ENCODE assay signal across 16 mouse cellular contexts in genomic region chr2:152716241-152716772, GRCm38 (mm10). TPM values are rescaled to one million over a fixed set of nuclear protein-coding genes. Genes with fewer than 3 reads are reported as not detected.
DNase-seq lines count a peak whose midpoint lies in the region; ATAC-seq and TF ChIP-seq lines count a peak whose summit lies in the region.
"Had no signal": no experiment of that assay in that cellular context is flagged by ENCODE, and none has a peak within 500 bp of the region (broad histone marks: within the 10 kb centered on the region; RNA-seq: fewer than 3 reads in every experiment).

No protein-coding gene starts in this region.

- no peaks in the 10 kb centered on the region for H3K9me3 ChIP-seq in neural tube, embryonic 13.5 days
- H3K9me3 ChIP-seq in hindbrain, embryonic 14.5 days (ENCODE audit: control insufficient read depth, low read length), result no peaks in the 10 kb centered on the region
- H3K9me3 ChIP-seq in stomach, embryonic 16.5 days (replicated peaks; ENCODE audit: control insufficient read depth, low read length), result no peaks in the 10 kb centered on the region
- H3K9me3 ChIP-seq: forebrain, embryonic 10.5 days; G1E; heart, embryonic 12.5 days had no signal

- TF ChIP-seq POLR2A in kidney, adult 2 months (IDR thresholded peaks at IDR 0.05; ENCODE audit: low read depth, low read length), result no peak

- no peak for ATAC-seq in neural tube, embryonic 13.5 days (ENCODE audit: low read depth)
- ATAC-seq in hindbrain, embryonic 14.5 days (ENCODE audit: low FRiP score), result no peak
- peak; percentile 74; the same call in 1 of the 2 replicates for ATAC-seq in stomach, embryonic 16.5 days (ENCODE audit: insufficient read depth, low FRiP score)
- no peak for ATAC-seq in granulocyte monocyte progenitor cell, adult 5-6 weeks (replicated peaks; ENCODE audit: poor library complexity, severe bottlenecking)
- ATAC-seq: liver, postnatal 0 days had no signal

- TF ChIP-seq CTCF in kidney, adult 2 months (conservative IDR thresholded peaks at IDR 0.05; ENCODE audit: insufficient read depth, insufficient read length, low read depth, low read length), result no peak

- 42% methylated on average over 6 of the region's 6 CpGs for WGBS in kidney, adult 2 months
- 52% methylated on average over 6 of the region's 6 CpGs for WGBS in neural tube, embryonic 13.5 days
- WGBS in hindbrain, embryonic 14.5 days, result 53% methylated on average over 6 of the region's 6 CpGs
- 51% methylated on average over 6 of the region's 6 CpGs for WGBS in stomach, embryonic 16.5 days

- H3K4me3 ChIP-seq in kidney, adult 2 months (ENCODE audit: insufficient read depth, low read depth, low read length), result no peak overlapping the region
- H3K4me3 ChIP-seq in neural tube, embryonic 13.5 days, result no peak overlapping the region
- H3K4me3 ChIP-seq in hindbrain, embryonic 14.5 days (replicated peaks; ENCODE audit: low read length), result no peak overlapping the region
- no peak overlapping the region for H3K4me3 ChIP-seq in stomach, embryonic 16.5 days (replicated peaks; ENCODE audit: low read length)
- H3K4me3 ChIP-seq: forebrain, embryonic 10.5 days; gastrocnemius, adult 2 months; heart, embryonic 12.5 days had no signal

- H3K9ac ChIP-seq in neural tube, embryonic 13.5 days, result no peak overlapping the region
- no peak overlapping the region for H3K9ac ChIP-seq in hindbrain, embryonic 14.5 days
- no peak overlapping the region for H3K9ac ChIP-seq in stomach, embryonic 16.5 days (ENCODE audit: low read length)
- H3K9ac ChIP-seq: heart, embryonic 12.5 days; liver, postnatal 0 days had no signal

- DNase-seq in kidney, adult 2 months, result peak; percentile 59
- no peak for DNase-seq in kidney, postnatal 10 days
- DNase-seq in neural tube, embryonic 10.5 days (ENCODE audit: extremely low spot score, low spot score), result no peak
- no peak for DNase-seq in hindbrain, embryonic 14.5 days (ENCODE audit: low spot score)
- DNase-seq in right cerebral cortex, postnatal 14 days, result no peak
- DNase-seq: cerebellum, adult 2 months; gastrocnemius, adult 2 months; layer of hippocampus, adult 9-11 months; liver, postnatal 0 days; retina, postnatal 1 day had no signal

- H3K4me1 ChIP-seq in kidney, adult 2 months (ENCODE audit: control insufficient read depth, insufficient read depth, low read length), result no peaks in the 10 kb centered on the region; the same call in 1 of the 2 replicates
- peaks cover 27% of the 10 kb centered on the region for H3K4me1 ChIP-seq in neural tube, embryonic 13.5 days (replicated peaks)
- 0 out of 2 replicates have a peak, but pooled peaks cover 10% of the 10 kb centered on the region for H3K4me1 ChIP-seq in hindbrain, embryonic 14.5 days (replicated peaks; ENCODE audit: control insufficient read depth, insufficient read depth, low read length)
- H3K4me1 ChIP-seq in stomach, embryonic 16.5 days (ENCODE audit: control insufficient read depth, insufficient read depth, low read length), result peaks cover under 1% of the 10 kb centered on the region; the same call in 1 of the 2 replicates
- H3K4me1 ChIP-seq: heart, embryonic 12.5 days had no signal

- H3K27ac ChIP-seq in kidney, adult 2 months (ENCODE audit: insufficient read depth, low read depth, low read length), result no peak overlapping the region
- peak overlapping the region; percentile 24; the same call in 1 of the 2 replicates for H3K27ac ChIP-seq in neural tube, embryonic 13.5 days (replicated peaks)
- H3K27ac ChIP-seq in hindbrain, embryonic 14.5 days, result peak overlapping the region; percentile 4; the same call in 1 of the 2 replicates
- peak overlapping the region; percentile 23 for H3K27ac ChIP-seq in stomach, embryonic 16.5 days (ENCODE audit: low read length)
- H3K27ac ChIP-seq: forebrain, embryonic 10.5 days; gastrocnemius, adult 2 months had no signal

- H3K27me3 ChIP-seq in kidney, adult 2 months (replicated peaks; ENCODE audit: control insufficient read depth, insufficient read depth, low read length), result no peaks in the 10 kb centered on the region
- no peaks in the 10 kb centered on the region for H3K27me3 ChIP-seq in neural tube, embryonic 13.5 days
- no peaks in the 10 kb centered on the region for H3K27me3 ChIP-seq in hindbrain, embryonic 14.5 days (ENCODE audit: control insufficient read depth, insufficient read depth, low read length)
- H3K27me3 ChIP-seq in stomach, embryonic 16.5 days (ENCODE audit: control insufficient read depth, insufficient read depth, low read length), result no peaks in the 10 kb centered on the region
- H3K27me3 ChIP-seq: heart, embryonic 12.5 days had no signal

- no peak overlapping the region for H3K4me2 ChIP-seq in neural tube, embryonic 13.5 days
- no peak overlapping the region for H3K4me2 ChIP-seq in hindbrain, embryonic 14.5 days (replicated peaks)
- H3K4me2 ChIP-seq in stomach, embryonic 16.5 days (ENCODE audit: low read depth, low read length), result no peak overlapping the region
- H3K4me2 ChIP-seq: heart, embryonic 12.5 days had no signal

- no peaks in the 10 kb centered on the region for H3K36me3 ChIP-seq in kidney, adult 2 months (ENCODE audit: control insufficient read depth, insufficient read depth, low read length)
- no peaks in the 10 kb centered on the region for H3K36me3 ChIP-seq in neural tube, embryonic 13.5 days
- H3K36me3 ChIP-seq in hindbrain, embryonic 14.5 days (replicated peaks; ENCODE audit: control insufficient read depth, insufficient read depth), result no peaks in the 10 kb centered on the region
- H3K36me3 ChIP-seq in stomach, embryonic 16.5 days (ENCODE audit: control insufficient read depth, insufficient read depth, low read length), result no peaks in the 10 kb centered on the region
- H3K36me3 ChIP-seq: forebrain, embryonic 10.5 days; heart, embryonic 12.5 days had no signal

RNA-seq across cellular contexts. Expression of gene Id1, which starts 19.7 kb away (rescaled TPM):
- polyA plus RNA-seq in kidney, adult 2 months (2012; rRNA removed), result 156 and 235 TPM in 2 replicates
- polyA plus RNA-seq in neural tube, embryonic 13.5 days (2015; fragmentation: Nextera tagmentation; extraction: Ambion mirVana), result 63.6 and 68.2 TPM in 2 replicates
- polyA plus RNA-seq in hindbrain, embryonic 14.5 days (2014; fragmentation: Nextera tagmentation; extraction: Ambion mirVana), result 56.5 and 68.0 TPM in 2 replicates
- 125 and 145 TPM in 2 replicates for polyA plus RNA-seq in stomach, embryonic 16.5 days (2015; fragmentation: Nextera tagmentation; extraction: Ambion mirVana)
- 5.5 and 7.6 TPM in 2 replicates for total RNA-seq in granulocyte monocyte progenitor cell, adult 5-6 weeks (2014; fragmentation: Nextera tagmentation)
- 5.0 and 6.6 TPM in 2 replicates for total RNA-seq in granulocyte monocyte progenitor cell, adult 5-6 weeks (2017)

RNA-seq across cellular contexts. Expression of gene Mcts2, which starts 29.5 kb away (rescaled TPM):
- polyA plus RNA-seq in kidney, adult 2 months (2012; rRNA removed), result 8.4 and 10.1 TPM in 2 replicates
- 45.5 TPM in 2 replicates for polyA plus RNA-seq in neural tube, embryonic 13.5 days (2015; fragmentation: Nextera tagmentation; extraction: Ambion mirVana)
- 34.0 and 41.9 TPM in 2 replicates for polyA plus RNA-seq in hindbrain, embryonic 14.5 days (2014; fragmentation: Nextera tagmentation; extraction: Ambion mirVana)
- 24.0 and 25.2 TPM in 2 replicates for polyA plus RNA-seq in stomach, embryonic 16.5 days (2015; fragmentation: Nextera tagmentation; extraction: Ambion mirVana)
- 11.7 and 14.5 TPM in 2 replicates for total RNA-seq in granulocyte monocyte progenitor cell, adult 5-6 weeks (2014; fragmentation: Nextera tagmentation)
- 5.7 and 10.9 TPM in 2 replicates for total RNA-seq in granulocyte monocyte progenitor cell, adult 5-6 weeks (2017)

RNA-seq across cellular contexts. Expression of gene Cox4i2, which starts 37.7 kb away (rescaled TPM):
- polyA plus RNA-seq in kidney, adult 2 months (2012; rRNA removed), result 2.9 and 3.1 TPM in 2 replicates
- 4.5 and 4.7 TPM in 2 replicates for polyA plus RNA-seq in neural tube, embryonic 13.5 days (2015; fragmentation: Nextera tagmentation; extraction: Ambion mirVana)
- polyA plus RNA-seq in hindbrain, embryonic 14.5 days (2014; fragmentation: Nextera tagmentation; extraction: Ambion mirVana), result 5.8 TPM in 2 replicates
- polyA plus RNA-seq in stomach, embryonic 16.5 days (2015; fragmentation: Nextera tagmentation; extraction: Ambion mirVana), result 21.3 and 23.9 TPM in 2 replicates
- 6.8 and 13.0 TPM in 2 replicates for total RNA-seq in granulocyte monocyte progenitor cell, adult 5-6 weeks (2014; fragmentation: Nextera tagmentation)
- 6.0 TPM in 1 of 2 replicates, not detected in the other for total RNA-seq in granulocyte monocyte progenitor cell, adult 5-6 weeks (2017)
- polyA plus RNA-seq: G1E had no signal

RNA-seq across cellular contexts. Expression of gene H13, which starts 47.0 kb away (rescaled TPM):
- 129 and 161 TPM in 2 replicates for polyA plus RNA-seq in kidney, adult 2 months (2012; rRNA removed)
- polyA plus RNA-seq in neural tube, embryonic 13.5 days (2015; fragmentation: Nextera tagmentation; extraction: Ambion mirVana), result 149 and 155 TPM in 2 replicates
- 155 and 164 TPM in 2 replicates for polyA plus RNA-seq in hindbrain, embryonic 14.5 days (2014; fragmentation: Nextera tagmentation; extraction: Ambion mirVana)
- 121 and 128 TPM in 2 replicates for polyA plus RNA-seq in stomach, embryonic 16.5 days (2015; fragmentation: Nextera tagmentation; extraction: Ambion mirVana)
- total RNA-seq in granulocyte monocyte progenitor cell, adult 5-6 weeks (2014; fragmentation: Nextera tagmentation), result 180 and 213 TPM in 2 replicates
- total RNA-seq in granulocyte monocyte progenitor cell, adult 5-6 weeks (2017), result 150 and 235 TPM in 2 replicates
